Mouse (Mus musculus): ENCODE results near the gene Smpd4. TPM values are rescaled to one million over a fixed set of nuclear protein-coding genes. Genes with fewer than 3 reads are reported as not detected.
A peak's percentile ranks its signal among the peaks of the same experiment; 100 is the strongest.

The Smpd4 gene
- polyA plus RNA-seq (2015; fragmentation: Nextera tagmentation; extraction: Ambion mirVana) = 8.7 and 9.0 TPM in 2 replicates

- H3K4me3 ChIP-seq (ENCODE audit: low read depth, low read length) = peak within 1 kb of the TSS; percentile 98
- peaks cover 2% of the 10 kb centered on the region; the same call in 1 of the 2 replicates for H3K4me1 ChIP-seq (replicated peaks; ENCODE audit: control insufficient read depth, insufficient read depth, low read length)
- 2% methylated on average over 60 of the region's 60 CpGs for WGBS
- no peak for TF ChIP-seq CTCF (IDR thresholded peaks at IDR 0.05; ENCODE audit: low read depth)
- peak; percentile 68 for ATAC-seq
- H3K36me3 ChIP-seq (ENCODE audit: control insufficient read depth, insufficient read depth) = peaks cover 23% of the 10 kb centered on the region; the same call in 1 of the 2 replicates
- H3K4me2 ChIP-seq (replicated peaks; ENCODE audit: low read depth) = peak within 1 kb of the TSS; percentile 73
- H3K9me3 ChIP-seq (ENCODE audit: control insufficient read depth) = no peaks in the 10 kb centered on the region
- no peaks in the 10 kb centered on the region for H3K27me3 ChIP-seq (replicated peaks; ENCODE audit: control insufficient read depth, insufficient read depth, low read length)
- no peak within 1 kb of the TSS for H3K27ac ChIP-seq (ENCODE audit: low read depth, low read length)
- H3K9ac ChIP-seq (ENCODE audit: low read depth, low read length) = peak within 1 kb of the TSS; percentile 85
These were observed at the start of gene Smpd4 for GRCm38 (mm10) chr16:17619198-17620105. Smpd4 (plus strand) TSS chr16:17619354.

GRCm38 (mm10) chr16:17575870-17576824 is 43.0 kb upstream of the Smpd4 start:
- H3K4me2 ChIP-seq (replicated peaks; ENCODE audit: low read depth) = peak overlapping the region; percentile 92
- TF ChIP-seq CTCF (IDR thresholded peaks at IDR 0.05; ENCODE audit: low read depth) = peak; percentile 26; the same call in 1 of the 2 replicates
- no peaks in the 10 kb centered on the region for H3K27me3 ChIP-seq (replicated peaks; ENCODE audit: control insufficient read depth, insufficient read depth, low read length)
- H3K4me1 ChIP-seq (replicated peaks; ENCODE audit: control insufficient read depth, insufficient read depth, low read length) = peaks cover 4% of the 10 kb centered on the region; the same call in 1 of the 2 replicates
- no peaks in the 10 kb centered on the region for H3K9me3 ChIP-seq (ENCODE audit: control insufficient read depth)
- peak overlapping the region; percentile 50; the same call in 1 of the 2 replicates for H3K27ac ChIP-seq (ENCODE audit: low read depth, low read length)
- H3K9ac ChIP-seq (ENCODE audit: low read depth, low read length) = peak overlapping the region; percentile 59
- H3K4me3 ChIP-seq (ENCODE audit: low read depth, low read length) = peak overlapping the region; percentile 57
- H3K36me3 ChIP-seq (ENCODE audit: control insufficient read depth, insufficient read depth) = 0 out of 2 replicates have a peak, but pooled peaks cover 4% of the 10 kb centered on the region
- WGBS = 15% methylated on average over 44 of the region's 45 CpGs
- ATAC-seq = peak; percentile 81

GRCm38 (mm10) chr16:17576825-17577215 is 42.3 kb upstream of the Smpd4 start:
- Histone ChIP-seq H3K27me3 (replicated peaks; ENCODE audit: control insufficient read depth, insufficient read depth, low read length) (no peaks in the 10 kb centered on the region), H3K4me1 (replicated peaks; ENCODE audit: control insufficient read depth, insufficient read depth, low read length) (peaks cover 4% of the 10 kb centered on the region; the same call in 1 of the 2 replicates), H3K4me3 (ENCODE audit: low read depth, low read length) (peak overlapping the region; percentile 57), H3K4me2 (replicated peaks; ENCODE audit: low read depth) (peak overlapping the region; percentile 92), H3K36me3 (ENCODE audit: control insufficient read depth, insufficient read depth) (0 out of 2 replicates have a peak, but pooled peaks cover 4% of the 10 kb centered on the region), H3K9me3 (ENCODE audit: control insufficient read depth) (no peaks in the 10 kb centered on the region), H3K9ac (ENCODE audit: low read depth, low read length) (peak overlapping the region; percentile 59), H3K27ac (ENCODE audit: low read depth, low read length) (no peak overlapping the region)
- 16% methylated on average over 8 of the region's 8 CpGs for WGBS
- no peak for TF ChIP-seq CTCF (IDR thresholded peaks at IDR 0.05; ENCODE audit: low read depth)
- no peak for ATAC-seq

GRCm38 (mm10) chr16:17583064-17583463 is 36.1 kb upstream of the Smpd4 start, which contains the start of gene Slc7a4:
Slc7a4 (minus strand) TSS chr16:17583214.
- ATAC-seq = peak; percentile 38; the same call in 1 of the 2 replicates
- peak; percentile 80 for TF ChIP-seq CTCF (IDR thresholded peaks at IDR 0.05; ENCODE audit: low read depth)
- no peaks in the 10 kb centered on the region for H3K4me1 ChIP-seq (replicated peaks; ENCODE audit: control insufficient read depth, insufficient read depth, low read length)
- H3K4me2 ChIP-seq (replicated peaks; ENCODE audit: low read depth) = no peak within 1 kb of the TSS
- no peaks in the 10 kb centered on the region for H3K9me3 ChIP-seq (ENCODE audit: control insufficient read depth)
- no peak within 1 kb of the TSS for H3K9ac ChIP-seq (ENCODE audit: low read depth, low read length)
- 28% methylated on average over 8 of the region's 8 CpGs for WGBS
- no peak within 1 kb of the TSS for H3K4me3 ChIP-seq (ENCODE audit: low read depth, low read length)
- H3K36me3 ChIP-seq (ENCODE audit: control insufficient read depth, insufficient read depth) = no peaks in the 10 kb centered on the region
- no peaks in the 10 kb centered on the region for H3K27me3 ChIP-seq (replicated peaks; ENCODE audit: control insufficient read depth, insufficient read depth, low read length)
- no peak within 1 kb of the TSS for H3K27ac ChIP-seq (ENCODE audit: low read depth, low read length)

GRCm38 (mm10) chr16:17584555-17584954 is 34.6 kb upstream of the Smpd4 start:
- Histone ChIP-seq H3K4me2 (replicated peaks; ENCODE audit: low read depth) (no peak overlapping the region), H3K27ac (ENCODE audit: low read depth, low read length) (no peak overlapping the region), H3K36me3 (ENCODE audit: control insufficient read depth, insufficient read depth) (no peaks in the 10 kb centered on the region), H3K4me3 (ENCODE audit: low read depth, low read length) (no peak overlapping the region), H3K4me1 (replicated peaks; ENCODE audit: control insufficient read depth, insufficient read depth, low read length) (no peaks in the 10 kb centered on the region), H3K9ac (ENCODE audit: low read depth, low read length) (no peak overlapping the region), H3K9me3 (ENCODE audit: control insufficient read depth) (0 out of 2 replicates have a peak, but pooled peaks cover 3% of the 10 kb centered on the region), H3K27me3 (replicated peaks; ENCODE audit: control insufficient read depth, insufficient read depth, low read length) (no peaks in the 10 kb centered on the region)
- TF ChIP-seq CTCF (IDR thresholded peaks at IDR 0.05; ENCODE audit: low read depth) = no peak
- no peak for ATAC-seq
- WGBS = 89% methylated on average over 7 of the region's 7 CpGs
